Mouse (Mus musculus): ENCODE measurements around the gene Nek4.

The Nek4 gene

GRCm38 (mm10) chr14:30951154-30951825 lies at the start of gene Nek4:
Gene Nek4 (plus strand): TSS chr14:30951377.
- peak; percentile 92 for DNase-seq (ENCODE audit: low read depth)

- no peak for DNase-seq (ENCODE audit: low read depth)
Measured at GRCm38 (mm10) chr14:30902628-30903027, 48.5 kb upstream of the Nek4 start.

GRCm38 (mm10) chr14:30903036-30903435 lies 48.1 kb upstream of the Nek4 start:
- no peak for DNase-seq (ENCODE audit: low read depth)

GRCm38 (mm10) chr14:30904307-30904706 lies 46.9 kb upstream of the Nek4 start:
- DNase-seq (ENCODE audit: low read depth): peak; percentile 46

- DNase-seq (ENCODE audit: low read depth): no peak
Measured at GRCm38 (mm10) chr14:30906001-30906400, 45.2 kb upstream of the Nek4 start.

- peak; percentile 34 for DNase-seq (ENCODE audit: low read depth)
Measured at GRCm38 (mm10) chr14:30907814-30908265, 43.3 kb upstream of the Nek4 start.

GRCm38 (mm10) chr14:30911141-30911540 lies 40.0 kb upstream of the Nek4 start:
- no peak for DNase-seq (ENCODE audit: low read depth)

GRCm38 (mm10) chr14:30912641-30913040 lies 38.5 kb upstream of the Nek4 start:
- no peak for DNase-seq (ENCODE audit: low read depth)

GRCm38 (mm10) chr14:30913404-30913803 lies 37.8 kb upstream of the Nek4 start:
- no peak for DNase-seq (ENCODE audit: low read depth)

GRCm38 (mm10) chr14:30916516-30916915 lies 34.7 kb upstream of the Nek4 start:
- DNase-seq (ENCODE audit: low read depth): no peak

- DNase-seq (ENCODE audit: low read depth): no peak
Measured at GRCm38 (mm10) chr14:30922053-30922670, 29.0 kb upstream of the Nek4 start.

GRCm38 (mm10) chr14:30923375-30924105 lies 27.6 kb upstream of the Nek4 start, which contains the start of gene Itih3:
Gene Itih3 (minus strand): TSS chr14:30923760.
- DNase-seq (ENCODE audit: low read depth): no peak

- DNase-seq (ENCODE audit: low read depth): no peak
Measured at GRCm38 (mm10) chr14:30925492-30925891, 25.7 kb upstream of the Nek4 start.

GRCm38 (mm10) chr14:30930386-30930785 lies 20.8 kb upstream of the Nek4 start:
- DNase-seq (ENCODE audit: low read depth): no peak

- DNase-seq (ENCODE audit: low read depth): no peak
Measured at GRCm38 (mm10) chr14:30933351-30933750, 17.8 kb upstream of the Nek4 start.

- no peak for DNase-seq (ENCODE audit: low read depth)
Measured at GRCm38 (mm10) chr14:30942254-30942653, 8.9 kb upstream of the Nek4 start.

GRCm38 (mm10) chr14:30943038-30943437 lies 8.1 kb upstream of the Nek4 start, which contains the start of gene Itih1:
Gene Itih1 (minus strand): TSS chr14:30943289.
- no peak for DNase-seq (ENCODE audit: low read depth)

- peak; percentile 61 for DNase-seq (ENCODE audit: low read depth)
Measured at GRCm38 (mm10) chr14:30943860-30944674, 7.1 kb upstream of the Nek4 start.

GRCm38 (mm10) chr14:30944745-30945144 lies 6.4 kb upstream of the Nek4 start:
- no peak for DNase-seq (ENCODE audit: low read depth)

GRCm38 (mm10) chr14:30949986-30950385 lies 1.2 kb upstream of the Nek4 start:
- no peak for DNase-seq (ENCODE audit: low read depth)

GRCm38 (mm10) chr14:30958517-30958916 lies 7.3 kb downstream of the Nek4 start:
- DNase-seq (ENCODE audit: low read depth): no peak

GRCm38 (mm10) chr14:30959031-30959430 lies 7.9 kb downstream of the Nek4 start:
- DNase-seq (ENCODE audit: low read depth): no peak

All from fibroblast of lung, adult 2 months (primary cell).